Mouse (Mus musculus) E14TG2a.4 (cell line): ENCODE data around the gene Coa5.

Experiments
- CTCF ChIP-seq: conservative IDR thresholded peaks from 2 replicates; pipeline ENCODE4 v1.5.1; 2014; ENCODE audit warnings: low read length
- NANOG ChIP-seq: IDR thresholded peaks from 2 replicates; pipeline ENCODE4 v1.6.1; 2014; ENCODE audit warnings: borderline replicate concordance, low read length, mixed read lengths
- POU5F1 ChIP-seq: IDR thresholded peaks from 2 replicates; pipeline ENCODE4 v1.6.1; 2014; ENCODE audit warnings: low read length, borderline replicate concordance

DNA sequence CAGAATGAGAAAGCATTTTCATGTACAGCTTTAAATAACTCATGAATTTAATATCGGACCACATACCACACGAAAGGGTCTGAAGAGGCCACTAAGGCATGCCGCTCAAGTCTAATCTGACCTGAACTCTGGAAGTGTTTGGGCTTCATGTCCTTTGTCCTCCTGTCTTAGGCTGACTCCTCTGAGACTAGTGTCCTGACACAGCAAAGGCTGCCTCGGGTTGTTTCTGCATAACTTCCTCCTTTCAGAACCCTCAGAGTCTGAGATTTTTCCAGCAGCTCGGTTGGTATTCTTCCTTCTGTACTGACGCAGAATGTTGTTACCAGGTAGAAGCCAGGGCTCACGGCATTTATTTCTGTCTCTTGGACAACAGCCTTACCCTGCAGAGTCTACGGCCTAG is 44.1 kb upstream of the Coa5 start:
- TF ChIP-seq CTCF = no peak
- TF ChIP-seq NANOG = no peak
- no peak for TF ChIP-seq POU5F1
